Mouse (Mus musculus) erythroblast, embryonic 14.5 days (primary cell): ENCODE results near the gene Olfr734. TPM values are rescaled to one million over a fixed set of nuclear protein-coding genes. Genes with fewer than 3 reads are reported as not detected.

Experiments used
- H3K27me3 ChIP-seq: 2 replicates; pipeline ENCODE4 v1.6.1; 2012; ENCODE audit warnings: inconsistent platforms; ENCODE audit not compliant: control insufficient read depth
- H3K36me3 ChIP-seq: 2 replicates; pipeline ENCODE4 v1.6.1; 2012; ENCODE audit warnings: mild to moderate bottlenecking, inconsistent platforms; ENCODE audit not compliant: control insufficient read depth
- H3K4me1 ChIP-seq: 2 replicates; pipeline ENCODE4 v1.6.1; 2012; ENCODE audit warnings: inconsistent platforms; ENCODE audit not compliant: control insufficient read depth
- H3K4me3 ChIP-seq: replicated peaks from 2 replicates; pipeline ENCODE3; 2012; ENCODE audit warnings: moderate library complexity, mild to moderate bottlenecking, inconsistent platforms
- H3K9me3 ChIP-seq: 2 replicates; pipeline ENCODE4 v1.6.1; 2012; ENCODE audit warnings: low read length, inconsistent platforms, mixed read lengths; ENCODE audit not compliant: control insufficient read depth
- GATA1 ChIP-seq: IDR thresholded peaks from 2 replicates; pipeline ENCODE4 v1.6.1; 2012; ENCODE audit warnings: low read length, inconsistent platforms, mixed read lengths
- TAL1 ChIP-seq: IDR thresholded peaks from 3 replicates; pipeline ENCODE4 v1.6.1; 2012; ENCODE audit warnings: low read length, inconsistent platforms, mixed read lengths
- polyA plus RNA-seq: library from polyadenylated mRNA; stranded (reverse); fragments of >175 nt; gene quantifications from 2 replicates; pipeline ENCODE4 v1.2.3, GENCODE M21; 2012

Gene Olfr734
- not detected in 2 replicates for polyA plus RNA-seq

- H3K4me1 ChIP-seq: no peaks in the 10 kb centered on the region
- TF ChIP-seq GATA1 (no peak), TAL1 (no peak)
- H3K9me3 ChIP-seq: no peaks in the 10 kb centered on the region
- no peaks in the 10 kb centered on the region for H3K36me3 ChIP-seq
- H3K27me3 ChIP-seq: no peaks in the 10 kb centered on the region
- H3K4me3 ChIP-seq: no peak within 1 kb of the TSS
Observed at GRCm38 (mm10) chr14:50326661-50327060, at the start of gene Olfr734. TSS of gene Olfr734 (minus strand) at chr14:50326761.

- no peaks in the 10 kb centered on the region for H3K27me3 ChIP-seq
- H3K9me3 ChIP-seq: no peaks in the 10 kb centered on the region
- no peak overlapping the region for H3K4me3 ChIP-seq
- H3K36me3 ChIP-seq: no peaks in the 10 kb centered on the region
- H3K4me1 ChIP-seq: no peaks in the 10 kb centered on the region
- no peak for TF ChIP-seq GATA1
Observed at GRCm38 (mm10) chr14:50363561-50363960, 37.0 kb upstream of the Olfr734 start.

- Histone ChIP-seq H3K27me3 (no peaks in the 10 kb centered on the region), H3K36me3 (no peaks in the 10 kb centered on the region), H3K4me1 (no peaks in the 10 kb centered on the region), H3K4me3 (no peak overlapping the region), H3K9me3 (no peaks in the 10 kb centered on the region)
- TF ChIP-seq GATA1 (no peak), TAL1 (no peak)
Observed at GRCm38 (mm10) chr14:50360480-50360879, 33.9 kb upstream of the Olfr734 start.

- no peak within 1 kb of the TSS for H3K4me3 ChIP-seq
- no peaks in the 10 kb centered on the region for H3K9me3 ChIP-seq
- no peaks in the 10 kb centered on the region for H3K36me3 ChIP-seq
- no peaks in the 10 kb centered on the region for H3K4me1 ChIP-seq
- no peaks in the 10 kb centered on the region for H3K27me3 ChIP-seq
- TF ChIP-seq TAL1 (no peak), GATA1 (no peak)
Observed at GRCm38 (mm10) chr14:50357593-50357992, 31.0 kb upstream of the Olfr734 start, which contains the start of gene Tlr11. TSS of gene Tlr11 (plus strand) at chr14:50357914.

GRCm38 (mm10) chr14:50356725-50357124 lies 30.2 kb upstream of the Olfr734 start:
- H3K4me3 ChIP-seq: no peak overlapping the region
- H3K36me3 ChIP-seq: no peaks in the 10 kb centered on the region
- H3K9me3 ChIP-seq: no peaks in the 10 kb centered on the region
- no peaks in the 10 kb centered on the region for H3K4me1 ChIP-seq
- no peaks in the 10 kb centered on the region for H3K27me3 ChIP-seq
- TF ChIP-seq GATA1 (no peak), TAL1 (no peak)

- no peaks in the 10 kb centered on the region for H3K36me3 ChIP-seq
- no peak for TF ChIP-seq TAL1
- no peak for TF ChIP-seq GATA1
- H3K27me3 ChIP-seq: no peaks in the 10 kb centered on the region
- no peaks in the 10 kb centered on the region for H3K4me1 ChIP-seq
- no peak overlapping the region for H3K4me3 ChIP-seq
- no peaks in the 10 kb centered on the region for H3K9me3 ChIP-seq
Observed at GRCm38 (mm10) chr14:50352438-50352837, 25.9 kb upstream of the Olfr734 start.

GRCm38 (mm10) chr14:50348796-50349195 lies 22.2 kb upstream of the Olfr734 start, which contains the start of gene Olfr735:
TSS of gene Olfr735 (minus strand) at chr14:50348872.
- Histone ChIP-seq H3K4me1 (no peaks in the 10 kb centered on the region), H3K4me3 (no peak within 1 kb of the TSS), H3K27me3 (no peaks in the 10 kb centered on the region), H3K9me3 (no peaks in the 10 kb centered on the region), H3K36me3 (no peaks in the 10 kb centered on the region)
- TF ChIP-seq GATA1 (no peak), TAL1 (no peak)

- Histone ChIP-seq H3K4me1 (no peaks in the 10 kb centered on the region), H3K4me3 (no peak within 1 kb of the TSS), H3K27me3 (no peaks in the 10 kb centered on the region), H3K36me3 (no peaks in the 10 kb centered on the region), H3K9me3 (no peaks in the 10 kb centered on the region)
- TF ChIP-seq TAL1 (no peak), GATA1 (no peak)
Observed at GRCm38 (mm10) chr14:50301422-50301821, 25.1 kb downstream of the Olfr734 start, which contains the start of gene Olfr733. TSS of gene Olfr733 (minus strand) at chr14:50301522.

- TF ChIP-seq TAL1 (no peak), GATA1 (no peak)
- Histone ChIP-seq H3K36me3 (no peaks in the 10 kb centered on the region), H3K4me1 (no peaks in the 10 kb centered on the region), H3K4me3 (no peak within 1 kb of the TSS), H3K9me3 (no peaks in the 10 kb centered on the region), H3K27me3 (no peaks in the 10 kb centered on the region)
Observed at GRCm38 (mm10) chr14:50284106-50284505, 42.5 kb downstream of the Olfr734 start, which contains the start of gene Olfr732. TSS of gene Olfr732 (minus strand) at chr14:50284206.

Other genes with a start within 250 kb of the Olfr734 start
- gene Olfr726, start 235.8 kb downstream of the Olfr734 start, polyA plus RNA-seq: 0.02 TPM in 1 of 2 replicates, not detected in the other
- gene Olfr727, start 203.6 kb downstream of the Olfr734 start, polyA plus RNA-seq: not detected in 2 replicates
- 0.02 TPM in 1 of 2 replicates, not detected in the other for gene Olfr728, start 184.1 kb downstream of the Olfr734 start, polyA plus RNA-seq
- gene Olfr729, start 173.9 kb downstream of the Olfr734 start, polyA plus RNA-seq: not detected in 2 replicates
- 0.01 TPM in 1 of 2 replicates, not detected in the other for gene Olfr730, start 138.6 kb downstream of the Olfr734 start, polyA plus RNA-seq
- not detected in 2 replicates for gene Olfr731, start 84.9 kb downstream of the Olfr734 start, polyA plus RNA-seq
- gene Olfr732, start 42.6 kb downstream of the Olfr734 start, polyA plus RNA-seq: not detected in 2 replicates
- not detected in 2 replicates for gene Olfr733, start 25.2 kb downstream of the Olfr734 start, polyA plus RNA-seq
- not detected in 2 replicates for gene Olfr735, start 22.1 kb upstream of the Olfr734 start, polyA plus RNA-seq
- gene Tlr11, start 31.2 kb upstream of the Olfr734 start, polyA plus RNA-seq: not detected in 2 replicates
- 0.02 TPM in 1 of 2 replicates, not detected in the other for gene Olfr736, start 54.4 kb upstream of the Olfr734 start, polyA plus RNA-seq
- 0.05 TPM in 1 of 2 replicates, not detected in the other for gene Olfr738, start 80.8 kb upstream of the Olfr734 start, polyA plus RNA-seq
- not detected in 2 replicates for gene Olfr739, start 91.9 kb upstream of the Olfr734 start, polyA plus RNA-seq
- gene Olfr740, start 118.8 kb upstream of the Olfr734 start, polyA plus RNA-seq: not detected in 2 replicates
- not detected in 2 replicates for gene Olfr741, start 146.0 kb upstream of the Olfr734 start, polyA plus RNA-seq
- gene Olfr742, start 176.8 kb upstream of the Olfr734 start, polyA plus RNA-seq: not detected in 2 replicates
- gene Olfr743, start 195.1 kb upstream of the Olfr734 start, polyA plus RNA-seq: not detected in 2 replicates